In the genomic region with DNA sequence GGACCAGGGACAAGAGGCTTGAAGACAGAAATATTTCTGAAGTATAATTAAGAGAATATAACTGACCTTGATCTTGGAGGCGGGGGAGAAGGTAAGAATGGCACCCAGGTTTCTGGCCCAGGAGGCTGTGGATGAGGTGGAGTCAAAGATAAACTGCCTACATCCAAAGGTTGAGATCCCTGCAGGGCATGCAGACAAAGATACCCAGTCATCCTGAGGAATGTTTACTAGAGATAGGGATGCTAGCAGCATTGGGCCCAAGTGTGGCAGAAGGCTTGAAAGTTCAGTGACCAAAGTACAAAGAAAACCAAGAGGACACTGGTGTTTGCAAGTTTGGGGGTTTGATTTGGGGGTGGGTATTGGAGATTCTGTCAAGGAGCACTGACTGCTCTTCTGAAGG, we compare ENCODE assay signal across 22 mouse cellular contexts. TPM values are rescaled to one million over a fixed set of nuclear protein-coding genes. Genes with fewer than 3 reads are reported as not detected.
A peak's percentile ranks its signal among the peaks of the same experiment; 100 is the strongest.
DNase-seq lines count a peak whose midpoint lies in the region; ATAC-seq and TF ChIP-seq lines count a peak whose summit lies in the region.
"Had no signal": no experiment of that assay in that cellular context is flagged by ENCODE, and none has a peak within 500 bp of the region (broad histone marks: within the 10 kb centered on the region; RNA-seq: fewer than 3 reads in every experiment).

No protein-coding gene starts in this region.

- H3K4me3 ChIP-seq in heart, embryonic 11.5 days (ENCODE audit: low read depth, low read length): peak overlapping the region; percentile 22; the same call in 1 of the 2 replicates
- no peak overlapping the region for H3K4me3 ChIP-seq in stomach, embryonic 14.5 days (ENCODE audit: low read depth, low read length)
- H3K4me3 ChIP-seq in stomach, postnatal 0 days (ENCODE audit: low read depth, low read length): no peak overlapping the region
- H3K4me3 ChIP-seq in liver, embryonic 15.5 days (replicated peaks): peak overlapping the region; percentile 89
- no peak overlapping the region for H3K4me3 ChIP-seq in stomach, embryonic 15.5 days (replicated peaks)
- no peak overlapping the region for H3K4me3 ChIP-seq in forebrain, embryonic 15.5 days
- H3K4me3 ChIP-seq in forebrain, embryonic 11.5 days (ENCODE audit: low read depth, low read length): no peak overlapping the region
- H3K4me3 ChIP-seq: megakaryocyte, embryonic 14.5 days had no signal

- H3K36me3 ChIP-seq in heart, embryonic 11.5 days (ENCODE audit: control insufficient read depth, insufficient read depth, low read length): peaks cover 4% of the 10 kb centered on the region; the same call in 1 of the 2 replicates
- H3K36me3 ChIP-seq in stomach, embryonic 14.5 days (ENCODE audit: control insufficient read depth, insufficient read depth, low read length): peaks cover 10% of the 10 kb centered on the region; the same call in 1 of the 2 replicates
- H3K36me3 ChIP-seq in stomach, postnatal 0 days (ENCODE audit: control insufficient read depth, insufficient read depth, low read length): no peaks in the 10 kb centered on the region
- H3K36me3 ChIP-seq in liver, embryonic 15.5 days (replicated peaks): peaks cover 12% of the 10 kb centered on the region
- H3K36me3 ChIP-seq in stomach, embryonic 15.5 days: no peaks in the 10 kb centered on the region
- peaks cover 10% of the 10 kb centered on the region; the same call in 1 of the 2 replicates for H3K36me3 ChIP-seq in forebrain, embryonic 15.5 days
- H3K36me3 ChIP-seq in forebrain, embryonic 11.5 days (ENCODE audit: control insufficient read depth, insufficient read depth, low read length): peaks cover 2% of the 10 kb centered on the region; the same call in 1 of the 2 replicates

- peak overlapping the region; percentile 85; the same call in 1 of the 2 replicates for H3K27ac ChIP-seq in heart, embryonic 11.5 days (ENCODE audit: low read depth, low read length)
- H3K27ac ChIP-seq in stomach, embryonic 14.5 days (ENCODE audit: low read length): no peak overlapping the region
- no peak overlapping the region for H3K27ac ChIP-seq in stomach, postnatal 0 days (replicated peaks)
- H3K27ac ChIP-seq in liver, embryonic 15.5 days (replicated peaks): peak overlapping the region; percentile 93
- H3K27ac ChIP-seq in stomach, embryonic 15.5 days: no peak overlapping the region
- H3K27ac ChIP-seq in forebrain, embryonic 15.5 days (replicated peaks): no peak overlapping the region
- no peak overlapping the region for H3K27ac ChIP-seq in forebrain, embryonic 11.5 days (ENCODE audit: low read depth, low read length)
- H3K27ac ChIP-seq: hindbrain, postnatal 0 days; kidney, postnatal 0 days; left cerebral cortex, adult 2 months; neural tube, embryonic 12.5 days had no signal

- H3K9me3 ChIP-seq in heart, embryonic 11.5 days (replicated peaks; ENCODE audit: control insufficient read depth, low read length): no peaks in the 10 kb centered on the region
- H3K9me3 ChIP-seq in stomach, embryonic 14.5 days (ENCODE audit: control insufficient read depth, low read depth, low read length): no peaks in the 10 kb centered on the region
- H3K9me3 ChIP-seq in stomach, postnatal 0 days (ENCODE audit: control insufficient read depth, low read length): no peaks in the 10 kb centered on the region
- H3K9me3 ChIP-seq in liver, embryonic 15.5 days (replicated peaks): no peaks in the 10 kb centered on the region
- H3K9me3 ChIP-seq in stomach, embryonic 15.5 days: no peaks in the 10 kb centered on the region
- H3K9me3 ChIP-seq in forebrain, embryonic 15.5 days: no peaks in the 10 kb centered on the region
- H3K9me3 ChIP-seq in forebrain, embryonic 11.5 days (ENCODE audit: control insufficient read depth, low read length): no peaks in the 10 kb centered on the region
- H3K9me3 ChIP-seq: megakaryocyte, embryonic 14.5 days; neural tube, embryonic 12.5 days had no signal

- WGBS in heart, embryonic 11.5 days (ENCODE audit: insufficient replicate concordance): 82% methylated on average over 1 of the region's 1 CpGs
- 97% methylated on average over 1 of the region's 1 CpGs for WGBS in stomach, embryonic 14.5 days
- WGBS in stomach, postnatal 0 days: 90% methylated on average over 1 of the region's 1 CpGs
- 29% methylated on average over 1 of the region's 1 CpGs for WGBS in liver, embryonic 15.5 days (ENCODE audit: insufficient replicate concordance)
- 94% methylated on average over 1 of the region's 1 CpGs for WGBS in stomach, embryonic 15.5 days
- 94% methylated on average over 1 of the region's 1 CpGs for WGBS in forebrain, embryonic 15.5 days
- WGBS in forebrain, embryonic 11.5 days: 94% methylated on average over 1 of the region's 1 CpGs

- DNase-seq in heart, adult 8-10 months (ENCODE audit: low spot score): no peak
- DNase-seq in stomach, postnatal 0 days (ENCODE audit: low spot score): no peak
- DNase-seq in forebrain, embryonic 11.5 days (ENCODE audit: low spot score): no peak
- DNase-seq: adrenal gland, postnatal 14 days; cerebellum, adult 9-11 months; kidney, adult 11 months; right cerebral cortex, postnatal 14 days; thymus, adult 2 months had no signal

- 0 out of 2 replicates have a peak, but pooled peaks have one; percentile 54 for ATAC-seq in heart, embryonic 11.5 days (replicated peaks; ENCODE audit: insufficient number of reproducible peaks, low FRiP score, low TSS enrichment)
- ATAC-seq in stomach, embryonic 14.5 days (ENCODE audit: insufficient number of reproducible peaks, insufficient read depth, low FRiP score, low read depth): peak; percentile 12; the same call in 1 of the 2 replicates
- ATAC-seq in stomach, postnatal 0 days (ENCODE audit: low FRiP score, low TSS enrichment): no peak
- ATAC-seq in liver, embryonic 15.5 days (ENCODE audit: insufficient read depth): peak; percentile 83
- ATAC-seq in stomach, embryonic 15.5 days (ENCODE audit: insufficient read depth, low FRiP score, low read depth): peak; percentile 75; the same call in 1 of the 2 replicates
- no peak for ATAC-seq in forebrain, embryonic 15.5 days (replicated peaks)
- ATAC-seq in forebrain, embryonic 11.5 days (replicated peaks; ENCODE audit: low FRiP score): no peak
- ATAC-seq: forebrain, embryonic 14.5 days; hindbrain, postnatal 0 days had no signal

- H3K27me3 ChIP-seq in heart, embryonic 11.5 days (ENCODE audit: control insufficient read depth, insufficient read depth, low read length): no peaks in the 10 kb centered on the region
- no peaks in the 10 kb centered on the region for H3K27me3 ChIP-seq in stomach, embryonic 14.5 days (ENCODE audit: control insufficient read depth, insufficient read depth, low read length)
- no peaks in the 10 kb centered on the region for H3K27me3 ChIP-seq in stomach, postnatal 0 days (ENCODE audit: control insufficient read depth, insufficient read depth, low read length)
- H3K27me3 ChIP-seq in liver, embryonic 15.5 days: no peaks in the 10 kb centered on the region
- H3K27me3 ChIP-seq in stomach, embryonic 15.5 days (replicated peaks): no peaks in the 10 kb centered on the region
- H3K27me3 ChIP-seq in forebrain, embryonic 15.5 days: no peaks in the 10 kb centered on the region
- no peaks in the 10 kb centered on the region for H3K27me3 ChIP-seq in forebrain, embryonic 11.5 days (ENCODE audit: control insufficient read depth, insufficient read depth, low read length)
- H3K27me3 ChIP-seq: CH12.LX; megakaryocyte, embryonic 14.5 days; neural tube, embryonic 12.5 days had no signal

- TF ChIP-seq CTCF in stomach, postnatal 0 days (IDR thresholded peaks at IDR 0.05; ENCODE audit: low read depth): no peak

- peaks cover 6% of the 10 kb centered on the region for H3K4me1 ChIP-seq in heart, embryonic 11.5 days (ENCODE audit: control insufficient read depth, insufficient read depth, low read length)
- H3K4me1 ChIP-seq in stomach, embryonic 14.5 days (ENCODE audit: control insufficient read depth, insufficient read depth, low read length): peaks cover 5% of the 10 kb centered on the region; the same call in 1 of the 2 replicates
- H3K4me1 ChIP-seq in stomach, postnatal 0 days (replicated peaks; ENCODE audit: control insufficient read depth, insufficient read depth): no peaks in the 10 kb centered on the region
- H3K4me1 ChIP-seq in liver, embryonic 15.5 days (replicated peaks): peaks cover 70% of the 10 kb centered on the region
- peaks cover 5% of the 10 kb centered on the region for H3K4me1 ChIP-seq in stomach, embryonic 15.5 days
- H3K4me1 ChIP-seq in forebrain, embryonic 15.5 days: peaks cover 18% of the 10 kb centered on the region
- H3K4me1 ChIP-seq in forebrain, embryonic 11.5 days (replicated peaks; ENCODE audit: control insufficient read depth, insufficient read depth, low read length): peaks cover 11% of the 10 kb centered on the region

- TF ChIP-seq EP300 in stomach, postnatal 0 days (optimal IDR thresholded peaks at IDR 0.05): no peak

- H3K9ac ChIP-seq in heart, embryonic 11.5 days (ENCODE audit: low read depth, low read length): no peak overlapping the region
- H3K9ac ChIP-seq in stomach, embryonic 14.5 days (replicated peaks; ENCODE audit: low read depth, low read length): no peak overlapping the region
- no peak overlapping the region for H3K9ac ChIP-seq in stomach, postnatal 0 days (ENCODE audit: low read length)
- H3K9ac ChIP-seq in liver, embryonic 15.5 days: peak overlapping the region; percentile 95
- no peak overlapping the region for H3K9ac ChIP-seq in stomach, embryonic 15.5 days
- no peak overlapping the region for H3K9ac ChIP-seq in forebrain, embryonic 15.5 days (replicated peaks)
- H3K9ac ChIP-seq in forebrain, embryonic 11.5 days (ENCODE audit: low read length): no peak overlapping the region

- peak overlapping the region; percentile 89; the same call in 1 of the 2 replicates for H3K4me2 ChIP-seq in heart, embryonic 11.5 days
- H3K4me2 ChIP-seq in stomach, embryonic 14.5 days (replicated peaks; ENCODE audit: low read depth, low read length): no peak overlapping the region
- no peak overlapping the region for H3K4me2 ChIP-seq in stomach, postnatal 0 days (replicated peaks; ENCODE audit: low read depth)
- peak overlapping the region; percentile 82 for H3K4me2 ChIP-seq in liver, embryonic 15.5 days
- H3K4me2 ChIP-seq in stomach, embryonic 15.5 days: no peak overlapping the region
- no peak overlapping the region for H3K4me2 ChIP-seq in forebrain, embryonic 15.5 days (replicated peaks)
- no peak overlapping the region for H3K4me2 ChIP-seq in forebrain, embryonic 11.5 days (ENCODE audit: low read depth, low read length, severe bottlenecking)

RNA-seq across cellular contexts. Expression of a gene that starts 5.9 kb away (rescaled TPM):
- 199 and 219 TPM in 2 replicates for polyA plus RNA-seq in heart, embryonic 11.5 days (2014; fragmentation: Nextera tagmentation; extraction: Ambion mirVana)
- 100 to 1,000 TPM in 2 of 4 experiments, 10 to 100 TPM in 2; 90.8 to 130 (median 107) TPM for total RNA-seq in heart, adult 8-10 months (2022)
- 184 and 191 TPM in 2 replicates for polyA plus RNA-seq in stomach, embryonic 14.5 days (2014; fragmentation: Nextera tagmentation; extraction: Ambion mirVana)
- 112 and 126 TPM in 2 replicates for polyA plus RNA-seq in stomach, postnatal 0 days (2015; fragmentation: Nextera tagmentation; extraction: Ambion mirVana)
- 150 and 162 TPM in 2 replicates for polyA plus RNA-seq in liver, embryonic 15.5 days (2015; fragmentation: Nextera tagmentation; extraction: Ambion mirVana)
- polyA plus RNA-seq in stomach, embryonic 15.5 days (2015; fragmentation: Nextera tagmentation; extraction: Ambion mirVana): 179 and 189 TPM in 2 replicates
- 166 and 170 TPM in 2 replicates for polyA plus RNA-seq in forebrain, embryonic 15.5 days (2015; fragmentation: Nextera tagmentation; extraction: Ambion mirVana)
- 237 and 241 TPM in 2 replicates for polyA plus RNA-seq in forebrain, embryonic 11.5 days (2014; fragmentation: Nextera tagmentation; extraction: Ambion mirVana)

RNA-seq across cellular contexts. Expression of a gene that starts 59.7 kb away (rescaled TPM):
- polyA plus RNA-seq in heart, embryonic 11.5 days (2014; fragmentation: Nextera tagmentation; extraction: Ambion mirVana): 1.1 and 1.3 TPM in 2 replicates
- not detected for total RNA-seq in heart, adult 8-10 months (2022)
- 0.27 and 0.61 TPM in 2 replicates for polyA plus RNA-seq in stomach, embryonic 14.5 days (2014; fragmentation: Nextera tagmentation; extraction: Ambion mirVana)
- polyA plus RNA-seq in stomach, postnatal 0 days (2015; fragmentation: Nextera tagmentation; extraction: Ambion mirVana): not detected in 2 replicates
- polyA plus RNA-seq in liver, embryonic 15.5 days (2015; fragmentation: Nextera tagmentation; extraction: Ambion mirVana): 1.1 and 1.3 TPM in 2 replicates
- 0.31 and 0.59 TPM in 2 replicates for polyA plus RNA-seq in stomach, embryonic 15.5 days (2015; fragmentation: Nextera tagmentation; extraction: Ambion mirVana)
- polyA plus RNA-seq in forebrain, embryonic 15.5 days (2015; fragmentation: Nextera tagmentation; extraction: Ambion mirVana): 0.70 and 0.88 TPM in 2 replicates
- 10.5 and 11.3 TPM in 2 replicates for polyA plus RNA-seq in forebrain, embryonic 11.5 days (2014; fragmentation: Nextera tagmentation; extraction: Ambion mirVana)
- total RNA-seq: adrenal gland, postnatal 14 days; layer of hippocampus, adult 8-10 months; left cerebral cortex, adult 2 months; monocyte, adult 5-6 weeks had no signal

Comparison
In these comparisons a context has a peak if more than half of its experiments do, and no peak if none do; other contexts are left out.
1. ATAC-seq: peak in heart, embryonic 11.5 days (single experiment), stomach, embryonic 14.5 days (single experiment), liver, embryonic 15.5 days (single experiment) and stomach, embryonic 15.5 days (single experiment); none in stomach, postnatal 0 days (single experiment), forebrain, embryonic 15.5 days (single experiment) and forebrain, embryonic 11.5 days (single experiment).
2. H3K27ac ChIP-seq: peak in heart, embryonic 11.5 days (single experiment) and liver, embryonic 15.5 days (single experiment); none in stomach, embryonic 14.5 days (single experiment), stomach, postnatal 0 days (single experiment), stomach, embryonic 15.5 days (single experiment), forebrain, embryonic 15.5 days (single experiment) and forebrain, embryonic 11.5 days (single experiment).
3. H3K4me2 ChIP-seq: peak in heart, embryonic 11.5 days (single experiment) and liver, embryonic 15.5 days (single experiment); none in stomach, embryonic 14.5 days (single experiment), stomach, postnatal 0 days (single experiment), stomach, embryonic 15.5 days (single experiment), forebrain, embryonic 15.5 days (single experiment) and forebrain, embryonic 11.5 days (single experiment).
4. H3K4me3 ChIP-seq: peak in heart, embryonic 11.5 days (single experiment) and liver, embryonic 15.5 days (single experiment); none in stomach, embryonic 14.5 days (single experiment), stomach, postnatal 0 days (single experiment), stomach, embryonic 15.5 days (single experiment), forebrain, embryonic 15.5 days (single experiment) and forebrain, embryonic 11.5 days (single experiment).